Mouse (Mus musculus): Measurements from ENCODE around the gene Sema3a. TPM values are rescaled to one million over a fixed set of nuclear protein-coding genes. Genes with fewer than 3 reads are reported as not detected.

Gene Sema3a
- polyA plus RNA-seq, 1 experiment: not detected

DNA sequence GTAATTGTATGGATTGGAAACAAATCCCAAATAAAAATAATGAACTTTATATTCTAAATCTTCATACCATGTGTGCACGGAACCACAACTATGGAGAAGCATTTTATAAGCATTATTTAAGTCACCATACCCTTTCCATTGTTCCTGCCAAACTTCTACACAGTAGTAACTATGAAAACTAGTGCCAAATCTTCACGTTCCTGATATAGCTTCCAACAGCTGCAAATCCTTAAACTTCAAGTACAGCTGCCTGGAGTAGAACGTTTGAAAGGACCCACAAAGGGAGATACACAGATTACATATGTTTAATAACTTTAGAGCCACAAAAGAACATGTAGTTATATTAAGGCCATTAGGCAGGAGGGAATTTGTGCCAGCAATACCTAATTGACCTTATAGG is 130.1 kb downstream of the Sema3a start:
- Histone ChIP-seq H3K4me3 (ENCODE audit: insufficient read depth, low read depth, low read length) (no peak overlapping the region), H3K27ac (replicated peaks; ENCODE audit: low read depth, low read length) (no peak overlapping the region), H3K4me1 (ENCODE audit: control insufficient read depth, insufficient read depth, insufficient read length, low read length) (no peaks in the 10 kb centered on the region)

- Histone ChIP-seq H3K4me3 (ENCODE audit: insufficient read depth, low read depth, low read length) (no peak overlapping the region), H3K4me1 (ENCODE audit: control insufficient read depth, insufficient read depth, insufficient read length, low read length) (no peaks in the 10 kb centered on the region), H3K27ac (replicated peaks; ENCODE audit: low read depth, low read length) (no peak overlapping the region)
Observed at GRCm38 (mm10) chr5:13256321-13256720, 131.1 kb downstream of the Sema3a start.

- H3K27ac ChIP-seq (replicated peaks; ENCODE audit: low read depth, low read length): no peak overlapping the region
Observed at GRCm38 (mm10) chr5:13263087-13263486, 137.9 kb downstream of the Sema3a start.

DNA sequence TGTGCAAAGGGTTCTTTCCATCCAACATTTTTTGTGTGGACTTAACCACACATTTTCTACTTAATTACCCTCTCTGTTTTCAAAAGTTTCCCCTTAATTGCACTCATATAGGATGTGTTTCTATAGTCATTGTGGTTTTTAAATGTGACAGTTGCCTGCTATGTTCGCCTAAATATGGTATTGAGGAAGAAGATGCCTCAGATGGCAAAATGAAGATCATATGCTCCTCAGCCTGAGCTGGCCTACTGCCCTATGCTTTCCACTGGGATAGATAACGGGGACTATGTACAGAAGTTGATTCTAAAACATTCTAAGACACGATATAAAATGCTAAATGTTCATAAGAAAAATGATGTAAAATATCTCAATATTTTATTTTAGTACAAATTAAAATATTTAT is 138.3 kb downstream of the Sema3a start:
- H3K4me3 ChIP-seq (ENCODE audit: insufficient read depth, low read depth, low read length): no peak overlapping the region
- no peaks in the 10 kb centered on the region for H3K4me1 ChIP-seq (ENCODE audit: control insufficient read depth, insufficient read depth, insufficient read length, low read length)
- no peak overlapping the region for H3K27ac ChIP-seq (replicated peaks; ENCODE audit: low read depth, low read length)

More at GRCm38 (mm10) chr5:13263087-13263486, 137.9 kb downstream of the Sema3a start:
- Histone ChIP-seq H3K4me1 (ENCODE audit: control insufficient read depth, insufficient read depth, insufficient read length, low read length) (no peaks in the 10 kb centered on the region), H3K4me3 (ENCODE audit: insufficient read depth, low read depth, low read length) (no peak overlapping the region)

DNA sequence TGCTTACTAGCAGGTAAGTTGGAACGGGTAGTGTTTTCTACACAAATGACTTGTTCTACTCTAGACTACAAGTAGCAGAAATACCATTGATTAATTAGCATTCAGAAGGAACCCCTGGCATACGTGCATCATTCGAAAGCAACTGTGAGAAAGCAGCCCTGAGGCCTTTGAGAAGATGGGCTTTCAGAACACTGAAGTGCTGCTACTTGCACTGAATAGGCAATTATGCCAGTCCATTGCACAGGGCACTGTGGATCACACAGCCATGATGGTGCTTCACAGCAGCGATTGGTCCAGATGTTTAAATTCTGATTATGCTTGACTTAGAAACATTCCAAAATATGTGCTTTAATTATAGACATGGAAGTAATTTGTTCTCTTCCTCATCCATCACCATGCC is 187.5 kb downstream of the Sema3a start:
- H3K4me3 ChIP-seq (ENCODE audit: insufficient read depth, low read depth, low read length): no peak overlapping the region
- H3K4me1 ChIP-seq (ENCODE audit: control insufficient read depth, insufficient read depth, insufficient read length, low read length): no peaks in the 10 kb centered on the region
- no peak overlapping the region for H3K27ac ChIP-seq (replicated peaks; ENCODE audit: low read depth, low read length)

DNA sequence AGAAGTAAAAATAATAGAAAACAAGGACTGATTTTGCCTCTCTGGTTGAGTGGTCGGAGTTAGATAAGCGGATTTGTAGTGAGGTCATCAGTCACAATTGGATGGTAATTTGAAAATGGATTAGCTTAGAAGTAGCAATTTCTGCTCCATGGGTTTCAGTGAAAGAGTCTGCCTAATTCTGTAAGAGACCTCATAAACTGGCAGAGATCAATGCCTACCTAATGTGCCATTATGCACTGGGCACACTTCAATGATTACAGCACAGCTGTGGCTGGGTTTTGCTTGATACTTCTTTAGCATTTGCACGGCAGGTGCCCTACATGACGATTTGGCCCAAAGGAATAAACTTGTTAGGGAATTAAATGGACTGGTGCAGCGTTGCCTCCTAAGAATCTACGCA is 188.8 kb downstream of the Sema3a start:
- Histone ChIP-seq H3K4me1 (ENCODE audit: control insufficient read depth, insufficient read depth, insufficient read length, low read length) (no peaks in the 10 kb centered on the region), H3K27ac (replicated peaks; ENCODE audit: low read depth, low read length) (no peak overlapping the region), H3K4me3 (ENCODE audit: insufficient read depth, low read depth, low read length) (no peak overlapping the region)

DNA sequence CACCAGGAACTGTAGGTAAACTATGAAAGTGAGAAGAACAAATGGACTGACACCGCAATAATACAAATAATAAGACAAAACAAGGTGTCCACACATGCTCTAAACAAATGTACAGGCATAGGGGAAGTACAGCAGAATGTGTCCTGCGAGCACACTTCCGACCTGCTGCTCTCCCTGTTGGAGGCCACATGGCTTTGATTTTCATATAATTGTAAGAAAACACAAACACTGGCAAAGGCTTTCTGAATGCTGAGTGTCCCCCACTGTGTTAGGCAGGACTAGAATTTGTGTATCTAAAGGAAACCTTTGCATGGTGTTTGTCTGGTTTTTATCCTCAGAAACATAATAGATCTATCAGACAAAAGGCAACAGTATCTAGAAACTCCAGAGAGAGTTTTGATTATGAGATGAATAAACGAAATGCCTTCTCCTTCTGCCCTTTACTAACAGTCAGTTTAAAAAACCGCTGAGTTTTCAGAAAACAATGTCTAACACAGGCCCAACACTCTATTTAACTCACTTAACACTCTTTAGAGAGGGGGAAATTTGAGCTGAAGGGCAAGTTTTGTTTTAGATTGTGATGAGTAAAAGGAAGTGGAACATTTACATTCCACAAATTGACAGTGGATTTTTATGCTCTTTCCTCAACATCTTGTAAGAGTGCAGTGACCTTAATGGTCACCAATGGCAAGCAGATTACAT is 193.7 kb downstream of the Sema3a start:
- Histone ChIP-seq H3K4me1 (ENCODE audit: control insufficient read depth, insufficient read depth, insufficient read length, low read length) (no peaks in the 10 kb centered on the region), H3K27ac (replicated peaks; ENCODE audit: low read depth, low read length) (no peak overlapping the region), H3K4me3 (ENCODE audit: insufficient read depth, low read depth, low read length) (no peak overlapping the region)

- no peak overlapping the region for H3K4me3 ChIP-seq (ENCODE audit: insufficient read depth, low read depth, low read length)
- no peak overlapping the region for H3K27ac ChIP-seq (replicated peaks; ENCODE audit: low read depth, low read length)
- no peaks in the 10 kb centered on the region for H3K4me1 ChIP-seq (ENCODE audit: control insufficient read depth, insufficient read depth, insufficient read length, low read length)
Observed at GRCm38 (mm10) chr5:13320138-13320537, 194.9 kb downstream of the Sema3a start.

- no peak overlapping the region for H3K4me3 ChIP-seq (ENCODE audit: insufficient read depth, low read depth, low read length)
- H3K27ac ChIP-seq (replicated peaks; ENCODE audit: low read depth, low read length): no peak overlapping the region
- no peaks in the 10 kb centered on the region for H3K4me1 ChIP-seq (ENCODE audit: control insufficient read depth, insufficient read depth, insufficient read length, low read length)
Observed at GRCm38 (mm10) chr5:13327281-13327680, 202.1 kb downstream of the Sema3a start.

GRCm38 (mm10) chr5:13331412-13331811 is 206.2 kb downstream of the Sema3a start:
- Histone ChIP-seq H3K4me3 (ENCODE audit: insufficient read depth, low read depth, low read length) (no peak overlapping the region), H3K27ac (replicated peaks; ENCODE audit: low read depth, low read length) (no peak overlapping the region), H3K4me1 (ENCODE audit: control insufficient read depth, insufficient read depth, insufficient read length, low read length) (no peaks in the 10 kb centered on the region)

DNA sequence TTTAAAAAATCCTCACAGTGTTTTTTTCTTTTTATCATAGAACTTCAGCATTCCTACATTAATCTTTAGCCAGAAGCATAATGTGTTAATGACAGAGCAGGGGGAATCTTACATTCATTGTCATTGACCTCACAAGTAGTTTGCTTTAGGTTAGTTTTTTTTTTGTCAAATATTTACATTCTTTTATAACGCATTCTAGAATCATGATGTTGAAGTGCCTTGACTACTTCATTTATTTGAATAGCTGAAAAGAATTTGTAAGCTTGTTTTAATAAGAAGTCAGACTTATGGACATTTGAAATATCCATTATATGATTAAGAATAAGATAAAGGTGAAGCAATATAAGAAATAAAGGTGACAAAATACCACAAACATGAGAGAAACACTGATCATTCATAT is 212.5 kb downstream of the Sema3a start:
- Histone ChIP-seq H3K4me3 (ENCODE audit: insufficient read depth, low read depth, low read length) (no peak overlapping the region), H3K4me1 (ENCODE audit: control insufficient read depth, insufficient read depth, insufficient read length, low read length) (no peaks in the 10 kb centered on the region), H3K27ac (replicated peaks; ENCODE audit: low read depth, low read length) (no peak overlapping the region)

- Histone ChIP-seq H3K4me1 (ENCODE audit: control insufficient read depth, insufficient read depth, insufficient read length, low read length) (no peaks in the 10 kb centered on the region), H3K27ac (replicated peaks; ENCODE audit: low read depth, low read length) (no peak overlapping the region), H3K4me3 (ENCODE audit: insufficient read depth, low read depth, low read length) (no peak overlapping the region)
Observed at GRCm38 (mm10) chr5:13347068-13347467, 221.9 kb downstream of the Sema3a start.

- H3K27ac ChIP-seq (replicated peaks; ENCODE audit: low read depth, low read length): no peak overlapping the region
- H3K4me1 ChIP-seq (ENCODE audit: control insufficient read depth, insufficient read depth, insufficient read length, low read length): no peaks in the 10 kb centered on the region
- H3K4me3 ChIP-seq (ENCODE audit: insufficient read depth, low read depth, low read length): no peak overlapping the region
Observed at GRCm38 (mm10) chr5:13351611-13352010, 226.4 kb downstream of the Sema3a start.

DNA sequence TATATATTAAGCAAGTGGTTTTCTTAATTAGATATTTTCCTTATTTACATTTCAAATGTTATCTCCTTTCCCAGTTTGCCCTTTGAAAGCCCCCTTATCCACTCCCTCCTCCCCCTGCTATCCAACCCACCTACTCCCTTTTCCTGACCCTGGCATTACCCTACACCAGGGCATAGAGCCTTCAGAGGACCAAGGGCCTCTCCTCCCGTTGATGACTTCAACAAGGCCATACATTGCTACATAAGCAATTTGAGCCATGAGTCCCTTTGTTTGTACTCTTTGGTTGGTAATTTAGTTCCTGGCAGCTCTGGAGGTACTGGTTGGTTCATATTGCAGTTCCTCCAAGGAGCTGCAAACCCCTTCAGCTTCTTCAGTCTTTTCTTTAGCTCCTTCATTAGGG is 227.8 kb downstream of the Sema3a start:
- Histone ChIP-seq H3K4me3 (ENCODE audit: insufficient read depth, low read depth, low read length) (no peak overlapping the region), H3K27ac (replicated peaks; ENCODE audit: low read depth, low read length) (no peak overlapping the region)

DNA sequence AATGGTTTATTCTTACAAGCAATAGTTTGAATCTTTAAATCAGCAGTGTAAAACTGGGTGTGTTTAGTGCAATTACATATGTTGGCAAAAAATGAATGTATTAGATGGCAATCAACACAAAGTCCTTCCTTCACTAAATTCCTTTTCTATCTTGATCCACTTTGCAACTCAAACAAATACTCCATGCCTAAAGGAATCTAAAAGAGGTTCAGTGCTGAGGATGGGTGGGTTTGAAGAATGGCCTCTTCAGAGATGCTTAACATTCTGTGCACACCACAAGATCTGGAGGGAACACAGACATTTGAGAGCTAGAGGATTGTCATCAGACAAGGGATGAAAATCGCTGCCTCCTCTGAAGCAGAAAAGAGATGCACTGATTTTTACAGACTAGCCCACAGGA is 228.3 kb downstream of the Sema3a start:
- Histone ChIP-seq H3K4me1 (ENCODE audit: control insufficient read depth, insufficient read depth, insufficient read length, low read length) (no peaks in the 10 kb centered on the region), H3K4me3 (ENCODE audit: insufficient read depth, low read depth, low read length) (no peak overlapping the region), H3K27ac (replicated peaks; ENCODE audit: low read depth, low read length) (no peak overlapping the region)

More for the DNA sequence above, 227.8 kb downstream of the Sema3a start:
- no peaks in the 10 kb centered on the region for H3K4me1 ChIP-seq (ENCODE audit: control insufficient read depth, insufficient read depth, insufficient read length, low read length)

DNA sequence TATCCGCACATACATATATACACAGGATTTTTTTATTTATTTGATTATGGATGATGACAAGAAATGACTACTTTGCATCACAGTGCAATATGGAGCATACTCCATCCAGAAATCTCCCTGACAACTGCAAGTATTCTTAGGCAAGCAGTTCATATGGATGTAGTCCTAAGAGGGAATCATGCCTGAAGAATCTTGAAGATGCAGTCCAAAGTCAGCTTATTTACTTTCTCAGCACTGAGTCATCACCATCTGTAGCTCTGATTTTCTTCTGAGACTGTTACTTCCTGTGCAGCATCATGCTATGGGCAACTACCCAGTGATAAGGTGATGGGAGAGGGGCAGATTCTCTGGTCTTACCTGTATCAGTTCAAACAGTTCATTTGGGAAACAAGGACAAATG is 229.7 kb downstream of the Sema3a start:
- H3K4me1 ChIP-seq (ENCODE audit: control insufficient read depth, insufficient read depth, insufficient read length, low read length): no peaks in the 10 kb centered on the region
- no peak overlapping the region for H3K4me3 ChIP-seq (ENCODE audit: insufficient read depth, low read depth, low read length)
- H3K27ac ChIP-seq (replicated peaks; ENCODE audit: low read depth, low read length): no peak overlapping the region
